8 mouse cellular contexts compared by ENCODE assay signal in genomic region chr3:51583574-51584391, GRCm38 (mm10). TPM values are rescaled to one million over a fixed set of nuclear protein-coding genes. Genes with fewer than 3 reads are reported as not detected.
DNase-seq lines count a peak whose midpoint lies in the region; ATAC-seq and TF ChIP-seq lines count a peak whose summit lies in the region.

No protein-coding gene starts in this region.

- intact Hi-C loops in gastrocnemius, postnatal 14 days (cut with DNase I; ENCODE audit: low total_unique reads) = loop anchor here (2.0 kb wide), 1 partner anchor 65 kb away; no protein-coding TSS in a partner anchor
- intact Hi-C loops in left cerebral cortex, adult 2 months (cut with DNase I) = loop anchor here (1.0 to 5.0 kb wide), 3 partner anchors 65 to 659 kb away; no protein-coding TSS in a partner anchor

- H3K27ac ChIP-seq in left cerebral cortex, adult 2 months = no peak overlapping the region
- H3K27ac ChIP-seq in midbrain, embryonic 11.5 days (ENCODE audit: low read depth, low read length) = no peak overlapping the region

- H3K9ac ChIP-seq in midbrain, embryonic 11.5 days (ENCODE audit: low read length) = no peak overlapping the region

- H3K27me3 ChIP-seq in midbrain, embryonic 11.5 days (ENCODE audit: control insufficient read depth, insufficient read depth, low read length) = no peaks in the 10 kb centered on the region

- H3K4me3 ChIP-seq in left cerebral cortex, adult 2 months = no peak overlapping the region
- H3K4me3 ChIP-seq in midbrain, embryonic 11.5 days (ENCODE audit: low read depth, low read length) = no peak overlapping the region

- H3K9me3 ChIP-seq in midbrain, embryonic 11.5 days (ENCODE audit: control insufficient read depth, low read length) = no peaks in the 10 kb centered on the region

- DNase-seq in cerebellum, postnatal 4 days (ENCODE audit: low spot score in 2 of 2) = peak; percentile 67 to 86
- DNase-seq in gastrocnemius, postnatal 14 days = peak; percentile 77
- DNase-seq in left cerebral cortex, adult 2 months (ENCODE audit: extremely low spot score in 1 of 2, low spot score in 2 of 2) = peak; percentile 79 to 83
- peak; percentile 97 for DNase-seq in midbrain, embryonic 11.5 days (ENCODE audit: low spot score, missing footprints)
- DNase-seq in skeletal muscle tissue, adult 2 months (ENCODE audit: low read depth, low spot score) = peak; percentile 65

- H3K4me2 ChIP-seq in midbrain, embryonic 11.5 days = no peak overlapping the region

- peak; percentile 52 for ATAC-seq in activated CD4-positive, CD25-positive, alpha-beta regulatory T cell, adult 4 months
- ATAC-seq in inflammation-experienced regulatory T-cells, adult 6 months = peak; percentile 75
- ATAC-seq in midbrain, embryonic 11.5 days (ENCODE audit: low FRiP score) = peak; percentile 80
- ATAC-seq in erythroid progenitor cell, adult 5-6 weeks (replicated peaks; ENCODE audit: low FRiP score, poor library complexity, severe bottlenecking) = no peak

- no peaks in the 10 kb centered on the region for H3K36me3 ChIP-seq in midbrain, embryonic 11.5 days (ENCODE audit: control insufficient read depth, insufficient read depth, low read length)

- WGBS in midbrain, embryonic 11.5 days = 29% methylated on average over 18 of the region's 18 CpGs

- H3K4me1 ChIP-seq in midbrain, embryonic 11.5 days (ENCODE audit: control insufficient read depth, insufficient read depth, low read length) = no peaks in the 10 kb centered on the region

- peak; percentile 85 for TF ChIP-seq CTCF in left cerebral cortex, adult 2 months (IDR thresholded peaks at IDR 0.05)

RNA-seq across cellular contexts. Expression of gene Setd7, which starts 23.1 kb away (rescaled TPM):
- polyA plus RNA-seq in activated CD4-positive, CD25-positive, alpha-beta regulatory T cell, adult 4 months (2017; shearing (Covaris generic)) = 10 to 100 TPM in 1 of 2 experiments, 1 to 10 TPM in 1; 6.3 to 10.5 TPM
- total RNA-seq in gastrocnemius, postnatal 14 days (2021) = 100 to 1,000 TPM; 113 to 116 TPM
- polyA plus RNA-seq in inflammation-experienced regulatory T-cells, adult 6 months (2017; shearing (Covaris generic)) = 10 to 100 TPM in 2 of 3 experiments, 1 to 10 TPM in 1; 5.3 to 12.1 (median 11.6) TPM
- 100 to 1,000 TPM; 133 to 143 TPM for total RNA-seq in left cerebral cortex, adult 2 months (2021)
- 3.4 and 3.8 TPM in 2 replicates for polyA plus RNA-seq in midbrain, embryonic 11.5 days (2014; fragmentation: Nextera tagmentation; extraction: Ambion mirVana)
- total RNA-seq in erythroid progenitor cell, adult 5-6 weeks (2015; ENCODE audit: low replicate concordance) = 5.9 and 9.4 TPM in 2 replicates
- 1.6 and 3.3 TPM in 2 replicates for total RNA-seq in erythroid progenitor cell, adult 5-6 weeks (2017; ENCODE audit: low replicate concordance)

Comparison
In these comparisons a context has a peak if more than half of its experiments do, and no peak if none do; other contexts are left out.
1. RNA of gene Setd7, which starts 23.1 kb away (total RNA-seq): 133 to 143 TPM in left cerebral cortex, adult 2 months and 113 to 116 TPM in gastrocnemius, postnatal 14 days; 1.6 to 9.4 TPM in erythroid progenitor cell, adult 5-6 weeks; every median in the first group is over 10 times any median in the second.
2. Peak in every context shown above with its lines, with median percentiles within 50 percentile points of each other: DNase-seq.